Mouse (Mus musculus): ENCODE results near the gene 4930415L06Rik. TPM values are rescaled to one million over a fixed set of nuclear protein-coding genes. Genes with fewer than 3 reads are reported as not detected.

4930415L06Rik gene
- 0.14 and 0.15 TPM in 2 replicates for polyA plus RNA-seq (2012; rRNA removed)

GRCm38 (mm10) chrX:89932752-89933151 lies at the start of gene 4930415L06Rik:
Gene 4930415L06Rik (minus strand): TSS chrX:89932852.
- Histone ChIP-seq H3K4me1 (ENCODE audit: control insufficient read depth, insufficient read depth, low read length) (no peaks in the 10 kb centered on the region), H3K27ac (ENCODE audit: control insufficient read depth, insufficient read depth, low read depth, low read length) (no peak within 1 kb of the TSS), H3K4me3 (ENCODE audit: control insufficient read depth, low read depth, low read length) (peak within 1 kb of the TSS; percentile 63), H3K27me3 (ENCODE audit: control insufficient read depth, insufficient read depth, low read length) (no peaks in the 10 kb centered on the region), H3K36me3 (ENCODE audit: control insufficient read depth, insufficient read depth, low read length) (no peaks in the 10 kb centered on the region)
- TF ChIP-seq CTCF (IDR thresholded peaks at IDR 0.05; ENCODE audit: control insufficient read depth, insufficient read depth, insufficient replicate concordance, low read depth, low read length) (no peak), POLR2A (IDR thresholded peaks at IDR 0.05; ENCODE audit: control insufficient read depth, low read depth, low read length) (no peak)

GRCm38 (mm10) chrX:89978621-89979020 lies 46.0 kb upstream of the 4930415L06Rik start:
- Histone ChIP-seq H3K27me3 (ENCODE audit: control insufficient read depth, insufficient read depth, low read length) (no peaks in the 10 kb centered on the region), H3K4me3 (ENCODE audit: control insufficient read depth, low read depth, low read length) (no peak overlapping the region), H3K4me1 (ENCODE audit: control insufficient read depth, insufficient read depth, low read length) (no peaks in the 10 kb centered on the region), H3K27ac (ENCODE audit: control insufficient read depth, insufficient read depth, low read depth, low read length) (no peak overlapping the region), H3K36me3 (ENCODE audit: control insufficient read depth, insufficient read depth, low read length) (no peaks in the 10 kb centered on the region)
- TF ChIP-seq POLR2A (IDR thresholded peaks at IDR 0.05; ENCODE audit: control insufficient read depth, low read depth, low read length): no peak
- no peak for TF ChIP-seq CTCF (IDR thresholded peaks at IDR 0.05; ENCODE audit: control insufficient read depth, insufficient read depth, insufficient replicate concordance, low read depth, low read length)

GRCm38 (mm10) chrX:89904871-89905270 lies 27.8 kb downstream of the 4930415L06Rik start:
- TF ChIP-seq POLR2A (IDR thresholded peaks at IDR 0.05; ENCODE audit: control insufficient read depth, low read depth, low read length): no peak
- TF ChIP-seq CTCF (IDR thresholded peaks at IDR 0.05; ENCODE audit: control insufficient read depth, insufficient read depth, insufficient replicate concordance, low read depth, low read length): no peak
- Histone ChIP-seq H3K36me3 (ENCODE audit: control insufficient read depth, insufficient read depth, low read length) (no peaks in the 10 kb centered on the region), H3K27me3 (ENCODE audit: control insufficient read depth, insufficient read depth, low read length) (no peaks in the 10 kb centered on the region), H3K4me1 (ENCODE audit: control insufficient read depth, insufficient read depth, low read length) (no peaks in the 10 kb centered on the region), H3K27ac (ENCODE audit: control insufficient read depth, insufficient read depth, low read depth, low read length) (no peak overlapping the region), H3K4me3 (ENCODE audit: control insufficient read depth, low read depth, low read length) (no peak overlapping the region)

Other genes starting within 250 kb of the 4930415L06Rik start
- gene 4932429P05Rik, start 180.6 kb downstream of the 4930415L06Rik start, polyA plus RNA-seq (2012; rRNA removed): 1.0 and 1.2 TPM in 2 replicates

Data from testis, adult 2 months (tissue).